In genomic region chr3:27862821-27863740, GRCm38 (mm10) we compare ENCODE assay signal across 8 mouse cellular contexts. TPM values are rescaled to one million over a fixed set of nuclear protein-coding genes. Genes with fewer than 3 reads are reported as not detected.
DNase-seq lines count a peak whose midpoint lies in the region; ATAC-seq lines count a peak whose summit lies in the region.

No protein-coding gene starts in this region.

- ATAC-seq in forebrain, embryonic 13.5 days: peak; percentile 92
- ATAC-seq in heart, embryonic 16.5 days (replicated peaks; ENCODE audit: extremely low read depth, insufficient read depth, low FRiP score): peak; percentile 87
- ATAC-seq in liver, embryonic 11.5 days (replicated peaks; ENCODE audit: low FRiP score): peak; percentile 69

- H3K27ac ChIP-seq in forebrain, embryonic 13.5 days: peak overlapping the region; percentile 68
- peak overlapping the region; percentile 97 for H3K27ac ChIP-seq in heart, embryonic 16.5 days (ENCODE audit: low read length)
- peak overlapping the region; percentile 32; the same call in 1 of the 2 replicates for H3K27ac ChIP-seq in liver, embryonic 11.5 days (ENCODE audit: low read depth, low read length)

- H3K27me3 ChIP-seq in forebrain, embryonic 13.5 days: peaks cover 5% of the 10 kb centered on the region
- no peaks in the 10 kb centered on the region for H3K27me3 ChIP-seq in heart, embryonic 16.5 days (ENCODE audit: control insufficient read depth, insufficient read depth, low read length)
- H3K27me3 ChIP-seq in liver, embryonic 11.5 days (replicated peaks; ENCODE audit: control insufficient read depth, insufficient read depth, low read length): no peaks in the 10 kb centered on the region

- H3K9me3 ChIP-seq in forebrain, embryonic 13.5 days (replicated peaks): no peaks in the 10 kb centered on the region
- no peaks in the 10 kb centered on the region for H3K9me3 ChIP-seq in heart, embryonic 16.5 days (replicated peaks; ENCODE audit: control insufficient read depth, low read length)
- H3K9me3 ChIP-seq in liver, embryonic 11.5 days (ENCODE audit: control insufficient read depth, low read length): no peaks in the 10 kb centered on the region

- H3K4me2 ChIP-seq in forebrain, embryonic 13.5 days: peak overlapping the region; percentile 58
- H3K4me2 ChIP-seq in heart, embryonic 16.5 days (ENCODE audit: low read depth, low read length): peak overlapping the region; percentile 64
- peak overlapping the region; percentile 54 for H3K4me2 ChIP-seq in liver, embryonic 11.5 days

- peaks cover 28% of the 10 kb centered on the region for H3K4me1 ChIP-seq in forebrain, embryonic 13.5 days
- H3K4me1 ChIP-seq in heart, embryonic 16.5 days (ENCODE audit: control insufficient read depth, insufficient read depth, low read length): peaks cover 56% of the 10 kb centered on the region
- peaks cover 5% of the 10 kb centered on the region; the same call in 1 of the 2 replicates for H3K4me1 ChIP-seq in liver, embryonic 11.5 days (replicated peaks; ENCODE audit: control insufficient read depth, insufficient read depth, low read length)

- 5% methylated on average over 16 of the region's 16 CpGs for WGBS in forebrain, embryonic 13.5 days
- 5% methylated on average over 16 of the region's 16 CpGs for WGBS in heart, embryonic 16.5 days
- 13% methylated on average over 16 of the region's 16 CpGs for WGBS in liver, embryonic 11.5 days

- peak; percentile 4 to 5 for DNase-seq in spleen, postnatal 36 days (ENCODE audit: low spot score in 2 of 2)
- DNase-seq in spleen, postnatal 14 days (ENCODE audit: low spot score in 2 of 2): no peak
- DNase-seq in kidney, postnatal 25 days: peak; percentile 74 to 86
- DNase-seq in liver, embryonic 11.5 days (ENCODE audit: low spot score): peak; percentile 43
- peak; percentile 68 for DNase-seq in neural tube, embryonic 10.5 days (ENCODE audit: extremely low spot score, low spot score)
- peak; percentile 68 for DNase-seq in urinary bladder, postnatal 14 days (ENCODE audit: low spot score)

- H3K4me3 ChIP-seq in forebrain, embryonic 13.5 days: peak overlapping the region; percentile 35
- peak overlapping the region; percentile 43 for H3K4me3 ChIP-seq in heart, embryonic 16.5 days (ENCODE audit: low read length)
- no peak overlapping the region for H3K4me3 ChIP-seq in liver, embryonic 11.5 days (ENCODE audit: low read depth, low read length)

- H3K36me3 ChIP-seq in forebrain, embryonic 13.5 days (ENCODE audit: poor library complexity, severe bottlenecking): no peaks in the 10 kb centered on the region
- H3K36me3 ChIP-seq in heart, embryonic 16.5 days (ENCODE audit: control insufficient read depth, insufficient read depth): no peaks in the 10 kb centered on the region
- no peaks in the 10 kb centered on the region for H3K36me3 ChIP-seq in liver, embryonic 11.5 days (ENCODE audit: control insufficient read depth, insufficient read depth, low read length)

- peak overlapping the region; percentile 52 for H3K9ac ChIP-seq in forebrain, embryonic 13.5 days
- peak overlapping the region; percentile 59 for H3K9ac ChIP-seq in heart, embryonic 16.5 days (ENCODE audit: low read length)
- H3K9ac ChIP-seq in liver, embryonic 11.5 days (ENCODE audit: low read depth, low read length): no peak overlapping the region

RNA-seq across cellular contexts. Expression of gene Tmem212, which starts 33.1 kb away (rescaled TPM):
- polyA plus RNA-seq in forebrain, embryonic 13.5 days (2015; fragmentation: Nextera tagmentation; extraction: Ambion mirVana): not detected in 2 replicates
- 0.72 TPM in 1 of 2 replicates, not detected in the other for polyA plus RNA-seq in heart, embryonic 16.5 days (2015; fragmentation: Nextera tagmentation; extraction: Ambion mirVana)
- polyA plus RNA-seq in liver, embryonic 11.5 days (2014; fragmentation: Nextera tagmentation; extraction: Ambion mirVana): not detected in 2 replicates

Comparison
In these comparisons a context has a peak if more than half of its experiments do, and no peak if none do; other contexts are left out.
1. DNase-seq: peak in spleen, postnatal 36 days (2 of 2), kidney, postnatal 25 days (2 of 2), liver, embryonic 11.5 days (single experiment), neural tube, embryonic 10.5 days (single experiment) and urinary bladder, postnatal 14 days (single experiment); none in spleen, postnatal 14 days (0 of 2).
2. H3K27ac ChIP-seq: peak in every context shown above with its lines; median percentile 97 in heart, embryonic 16.5 days; 68 in forebrain, embryonic 13.5 days; 32 in liver, embryonic 11.5 days.
3. Peak in every context shown above with its lines, with median percentiles within 50 percentile points of each other: ATAC-seq and H3K4me2 ChIP-seq.